Mouse (Mus musculus): ENCODE results near the gene Camta1.

DNA sequence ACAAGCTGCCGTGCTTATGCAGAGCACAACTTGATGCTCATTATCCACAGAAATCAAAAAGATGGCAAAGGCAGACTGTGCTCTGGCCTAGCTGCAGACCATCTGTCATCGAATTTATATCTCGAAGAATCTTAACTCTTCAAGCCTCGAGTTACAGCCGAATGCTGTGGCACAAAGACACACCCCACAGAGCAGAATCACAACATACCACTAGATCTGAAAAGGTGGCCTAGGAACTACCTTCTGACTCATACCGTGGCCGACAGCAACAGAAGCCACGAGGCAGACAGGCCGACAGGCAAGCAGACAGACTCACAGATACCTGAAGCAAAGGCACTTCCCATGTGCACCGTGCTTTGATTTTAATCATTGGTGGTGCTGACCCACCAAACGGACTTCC is 758.0 kb downstream of the Camta1 start:
- no peak for TF ChIP-seq CTCF (IDR thresholded peaks at IDR 0.05; ENCODE audit: low read depth)
- no peak for TF ChIP-seq EP300 (IDR thresholded peaks at IDR 0.05; ENCODE audit: low read depth)
